Mouse (Mus musculus) cortical plate, adult 2 months (tissue): Measurements from ENCODE around the gene Nat8f2.

Experiments
- CTCF ChIP-seq: fragments of 200-500 bp; IDR thresholded peaks from 2 replicates; pipeline ENCODE4 v1.5.1; 2011; ENCODE audit warnings: mild to moderate bottlenecking, control low read depth, low read length; ENCODE audit not compliant: insufficient read depth; ENCODE audit errors: extremely low read depth
- POLR2A ChIP-seq: fragments of 200-500 bp; IDR thresholded peaks from 2 replicates; pipeline ENCODE4 v1.6.1; 2011; ENCODE audit warnings: mild to moderate bottlenecking, low read length, control low read depth; ENCODE audit not compliant: insufficient read depth; ENCODE audit errors: extremely low read depth

- TF ChIP-seq POLR2A, result no peak
- no peak for TF ChIP-seq CTCF
These were observed 5.1 kb downstream of the Nat8f2 start for GRCm38 (mm10) chr6:85863840-85864239.
